Mouse (Mus musculus): ENCODE measurements around the gene Acvr1.

- TF ChIP-seq CTCF (IDR thresholded peaks at IDR 0.05; ENCODE audit: borderline replicate concordance, control insufficient read depth, extremely low read depth, insufficient read depth, low read length, poor library complexity) (no peak), POLR2A (IDR thresholded peaks at IDR 0.05; ENCODE audit: control insufficient read depth, extremely low read depth, insufficient read depth, low read length, poor library complexity) (no peak)
These were observed 200.8 kb downstream of the Acvr1 start for GRCm38 (mm10) chr2:58366196-58366595.
